Mouse (Mus musculus): ENCODE measurements at regions not wholly inside any gene's neighbourhood (a gene's known extent, or its start where the extent isn't known, plus 50 kb on each side); places are given as distances from the start of the nearest gene placed in this dataset.
A peak's percentile ranks its signal among the peaks of the same experiment; 100 is the strongest.

DNA sequence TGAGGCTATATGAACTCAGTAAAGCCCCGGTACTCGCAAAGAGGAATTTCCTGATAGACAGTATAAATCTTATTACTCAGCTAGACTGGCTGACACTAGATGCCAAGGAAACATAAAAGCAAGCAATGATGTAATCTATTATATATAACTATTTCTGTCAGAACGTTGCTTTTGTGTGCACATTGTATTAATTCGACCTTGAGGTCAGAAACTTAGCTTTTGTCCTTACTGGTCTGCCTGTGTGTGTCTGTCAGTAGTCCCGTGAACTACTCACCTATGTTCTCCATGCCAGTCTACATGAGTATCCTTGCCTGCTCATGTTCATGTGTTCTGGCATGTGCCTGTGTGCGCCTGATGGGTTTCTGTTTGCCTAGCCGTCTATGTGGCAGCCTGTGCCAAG, 70.5 kb downstream of the Tmx1 start:
- DNase-seq: no peak

DNA sequence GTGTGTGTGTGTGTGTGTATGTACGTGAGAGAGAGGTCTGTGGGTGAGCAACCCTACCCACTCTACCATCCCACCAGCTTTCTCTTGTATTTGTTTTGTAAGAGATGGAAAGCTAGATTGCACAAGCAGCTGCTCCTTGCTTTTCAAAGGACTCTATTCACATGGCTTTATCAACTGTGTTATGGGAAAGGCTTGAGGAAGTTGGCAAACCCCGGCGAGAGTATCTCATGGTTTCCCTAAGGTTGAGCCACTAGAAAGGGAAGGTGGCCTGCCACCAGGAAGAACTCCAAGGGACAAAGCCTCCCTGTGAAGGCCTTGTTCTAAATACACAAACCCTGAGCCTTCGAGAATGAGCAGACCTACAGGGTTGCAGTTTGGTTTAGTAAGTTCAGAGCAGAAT, 71.8 kb downstream of the Tmx1 start:
- no peak for DNase-seq

DNA sequence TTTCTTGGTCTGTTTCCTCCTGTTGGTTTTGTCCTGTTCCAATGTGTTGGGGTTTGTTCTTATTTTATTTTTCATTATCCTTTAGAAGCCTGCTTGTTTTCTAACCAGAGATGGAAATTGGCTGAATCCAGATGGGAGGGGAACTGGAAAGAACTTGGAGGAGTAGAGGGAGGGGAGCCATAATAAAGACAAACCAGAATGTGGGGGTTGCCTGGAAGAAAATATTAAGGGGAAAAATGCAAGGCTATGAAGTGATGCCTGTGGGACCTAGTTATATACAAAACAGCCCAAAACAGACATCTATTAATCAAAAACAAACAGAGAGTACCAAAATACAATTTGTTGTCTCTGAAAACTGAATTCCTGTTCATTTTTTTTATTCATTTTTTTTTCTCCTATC, 78.8 kb downstream of the Tmx1 start:
- DNase-seq: no peak

DNA sequence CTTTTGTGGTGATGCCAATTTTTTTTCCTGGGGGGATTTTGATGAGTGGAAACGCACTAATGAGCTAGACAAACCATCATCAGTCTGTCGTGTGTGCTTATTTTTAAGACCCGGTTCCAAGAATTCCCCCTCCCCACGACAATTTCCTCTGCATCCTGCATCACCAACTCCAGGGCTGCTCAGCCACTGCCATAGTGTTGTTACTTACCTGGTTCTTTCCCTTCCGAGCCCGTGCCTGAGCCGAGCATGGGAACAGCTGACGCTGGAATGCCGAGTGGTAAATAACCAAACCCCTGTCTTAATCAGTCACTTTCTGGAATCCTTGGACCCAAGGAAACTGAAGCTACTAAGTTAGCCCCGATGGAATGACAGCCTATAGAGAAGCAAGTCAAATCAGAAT, 79.3 kb downstream of the Tmx1 start:
- DNase-seq: no peak

DNA sequence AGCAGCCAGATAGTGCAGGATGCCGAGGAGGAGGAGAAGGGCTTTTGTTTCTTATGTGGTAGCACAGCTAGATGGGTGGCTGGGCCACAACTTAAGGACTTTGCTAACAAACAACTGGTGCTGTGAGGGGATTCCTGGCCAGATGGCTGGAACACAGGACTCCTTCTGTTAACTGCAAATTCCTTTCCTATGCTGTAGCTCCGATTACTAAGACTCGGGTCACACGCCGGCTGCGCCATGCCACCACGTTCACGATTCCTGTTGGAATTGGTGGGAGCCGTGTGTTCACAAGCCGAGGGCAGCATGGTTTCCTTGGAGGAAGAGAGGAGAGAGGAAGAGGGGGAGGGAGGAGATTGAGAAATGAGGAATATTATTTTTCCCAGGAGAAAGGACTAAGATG, 79.9 kb downstream of the Tmx1 start:
- no peak for DNase-seq

DNA sequence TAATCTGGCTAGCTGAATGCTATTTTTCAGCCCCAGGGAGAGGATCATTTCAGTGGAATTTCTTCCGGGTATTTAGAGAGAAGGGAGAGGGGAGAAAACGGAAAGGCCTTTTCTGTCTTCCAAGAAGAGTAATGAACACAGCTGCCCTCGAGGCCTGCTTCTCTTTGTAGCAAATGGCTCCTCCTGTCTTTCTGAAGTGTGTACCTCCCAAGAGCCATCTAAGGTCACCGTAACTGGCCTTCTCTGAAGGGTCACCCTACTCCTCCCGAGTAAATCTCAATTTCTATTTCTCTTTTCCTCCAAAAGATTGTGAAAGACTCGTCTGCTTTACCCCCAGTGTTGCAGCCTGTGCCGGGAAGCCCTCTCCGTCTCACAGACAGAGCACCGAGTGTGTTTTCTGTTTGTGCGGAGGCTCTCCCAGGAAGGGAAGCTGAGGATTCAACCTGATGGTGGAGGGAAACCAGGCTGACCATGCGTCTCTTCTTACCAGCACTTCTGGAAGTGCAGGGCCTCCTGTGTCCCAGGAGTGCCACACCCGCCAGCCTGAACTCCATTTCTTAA, 80.6 kb downstream of the Tmx1 start:
- DNase-seq: no peak

DNA sequence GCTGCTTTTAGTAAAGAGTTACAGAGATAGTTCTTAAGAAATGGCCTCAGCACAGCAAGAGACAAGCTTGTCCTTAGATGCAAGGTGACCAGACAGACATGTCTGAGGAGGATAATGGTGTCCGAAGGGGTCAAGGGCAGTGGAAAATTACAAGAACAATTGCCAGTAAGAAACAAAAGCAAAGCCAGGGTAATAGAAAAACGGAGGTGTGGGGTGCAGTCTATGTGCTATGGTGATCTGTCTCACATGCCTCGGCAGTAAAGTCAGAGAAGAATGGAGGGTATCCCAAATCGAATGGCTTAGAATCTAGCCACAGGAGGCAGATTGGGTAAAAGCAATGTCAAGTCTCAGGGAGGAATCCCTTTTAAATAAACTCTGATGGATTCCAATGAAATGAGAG, 86.2 kb downstream of the Tmx1 start:
- no peak for DNase-seq

DNA sequence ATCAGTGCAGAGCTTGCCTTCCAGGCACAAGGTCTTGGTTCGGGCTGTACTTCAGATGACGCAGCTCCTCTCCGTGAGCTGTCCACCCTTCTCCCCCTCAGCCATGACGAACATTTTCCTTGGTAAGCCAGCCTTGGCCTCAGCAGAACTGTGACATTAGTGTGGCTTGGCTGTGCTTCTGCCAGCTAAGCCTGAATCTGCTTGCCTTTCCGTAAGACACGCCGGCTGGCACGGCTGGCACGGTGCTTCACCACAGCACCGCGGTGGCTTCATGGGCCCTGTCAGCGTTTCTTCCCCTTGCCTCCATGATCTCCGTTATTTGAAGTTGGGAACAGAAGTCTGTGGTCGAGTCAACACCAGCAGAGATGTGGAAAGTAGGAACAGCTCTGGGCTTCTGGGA, 87.0 kb downstream of the Tmx1 start:
- DNase-seq: no peak

DNA sequence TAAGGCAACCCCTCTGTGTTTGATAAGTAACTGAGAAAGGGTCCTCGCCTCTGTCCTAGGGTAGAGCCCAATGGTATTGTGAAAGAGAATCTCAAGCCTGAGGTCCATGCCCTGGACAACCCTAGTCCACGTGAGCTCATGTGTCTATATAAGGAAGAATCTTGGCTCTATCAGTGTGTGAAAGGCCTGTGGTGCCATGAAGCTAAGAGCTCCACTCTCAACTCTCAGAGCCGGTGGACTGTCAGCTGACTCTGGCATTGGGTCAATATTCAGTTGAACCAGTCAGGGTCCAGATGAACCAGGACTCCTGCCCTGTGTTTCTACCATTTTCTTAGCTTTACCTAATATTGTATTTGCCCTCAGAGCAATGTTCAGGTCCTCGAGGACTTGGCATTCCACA, 88.5 kb downstream of the Tmx1 start:
- DNase-seq: no peak

DNA sequence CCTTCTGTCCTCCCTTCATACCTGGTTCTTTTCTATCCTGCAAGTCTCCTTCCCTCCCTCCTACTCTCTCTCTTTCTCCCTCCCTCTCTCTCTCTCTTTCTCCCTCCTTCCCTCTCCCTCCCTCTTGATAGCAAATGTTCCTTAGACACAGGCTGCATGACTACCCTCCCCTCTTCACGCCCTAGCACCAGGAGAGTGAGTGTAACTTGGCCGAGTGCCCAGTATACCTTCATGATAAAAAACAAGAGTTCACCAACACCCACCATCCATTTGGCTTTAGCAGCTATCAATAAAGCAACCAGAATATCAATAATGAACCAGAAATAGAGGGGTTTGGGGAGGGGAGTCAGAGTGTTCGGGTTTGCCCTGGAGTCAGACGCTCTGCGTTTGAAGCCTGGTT, 90.4 kb downstream of the Tmx1 start:
- DNase-seq: no peak

DNA sequence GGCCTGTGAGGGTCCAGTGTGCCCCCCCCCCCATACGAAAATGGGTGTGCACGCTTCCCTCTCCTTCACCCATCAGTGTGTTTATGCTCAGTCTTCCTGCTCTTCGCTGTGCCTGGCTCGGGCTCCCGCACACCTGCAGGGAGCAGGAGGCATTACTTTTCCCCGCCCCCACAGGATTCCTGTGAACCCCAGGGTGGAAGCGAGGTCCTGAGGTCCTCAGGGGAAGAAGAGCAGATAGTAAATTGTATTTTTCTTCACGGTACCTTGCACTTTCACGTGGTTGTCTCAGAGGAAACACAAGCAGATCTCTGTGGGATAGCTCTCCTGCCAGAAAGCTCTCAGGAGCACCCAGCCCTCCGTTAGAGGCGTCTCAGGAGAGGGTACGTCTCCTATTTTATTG, 91.4 kb downstream of the Tmx1 start:
- DNase-seq: no peak

DNA sequence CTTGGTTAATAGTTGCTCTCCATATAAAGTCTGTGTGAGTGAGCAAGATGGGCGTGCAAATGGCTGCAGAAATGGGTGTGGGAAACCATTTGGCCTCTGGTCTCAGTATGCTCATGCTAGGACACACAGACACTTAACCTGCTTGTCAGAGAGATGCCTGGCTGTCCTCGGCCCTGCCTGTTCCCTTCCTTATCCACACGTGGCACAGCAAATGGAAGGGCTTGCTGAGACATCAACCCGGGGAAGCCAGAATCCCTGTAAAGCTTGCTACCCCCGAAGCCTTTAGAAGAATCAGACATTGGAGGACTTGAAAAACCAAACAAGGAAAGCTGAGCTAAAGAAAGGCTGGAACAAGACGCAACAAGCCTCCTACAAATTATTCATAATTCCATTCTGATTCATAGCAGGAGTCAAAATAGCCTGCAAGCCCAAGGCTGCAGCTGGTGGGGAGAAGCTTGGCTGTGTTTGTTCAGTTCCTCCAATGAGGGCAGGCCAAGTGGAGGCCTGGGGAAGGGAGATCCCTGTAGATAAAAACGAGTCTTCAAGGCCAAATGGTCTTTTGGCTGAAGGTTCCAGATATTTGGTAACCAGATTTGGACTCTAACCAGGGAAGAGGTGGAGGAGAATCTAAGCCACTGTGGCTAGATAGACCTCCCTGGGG, 92.1 kb downstream of the Tmx1 start:
- no peak for DNase-seq

DNA sequence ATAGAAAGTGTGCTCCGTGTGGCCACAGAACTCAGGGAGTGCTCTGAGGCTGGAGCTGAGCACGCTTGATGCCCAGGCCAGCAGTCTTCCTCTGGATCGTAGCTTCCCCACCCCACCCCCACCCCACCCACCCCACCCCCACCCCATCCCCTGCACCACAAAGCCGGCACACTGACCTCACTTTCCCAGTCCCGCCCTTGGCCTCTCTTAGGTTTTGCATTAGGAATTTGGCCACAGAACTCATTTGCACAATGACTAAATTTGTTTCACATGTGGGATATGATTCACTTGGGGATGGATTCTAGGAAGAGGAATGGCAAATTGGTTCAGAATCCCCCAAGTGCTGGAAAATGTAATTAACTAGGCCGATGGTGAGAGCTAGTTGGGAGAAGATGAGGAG, 94.3 kb downstream of the Tmx1 start:
- DNase-seq: no peak

DNA sequence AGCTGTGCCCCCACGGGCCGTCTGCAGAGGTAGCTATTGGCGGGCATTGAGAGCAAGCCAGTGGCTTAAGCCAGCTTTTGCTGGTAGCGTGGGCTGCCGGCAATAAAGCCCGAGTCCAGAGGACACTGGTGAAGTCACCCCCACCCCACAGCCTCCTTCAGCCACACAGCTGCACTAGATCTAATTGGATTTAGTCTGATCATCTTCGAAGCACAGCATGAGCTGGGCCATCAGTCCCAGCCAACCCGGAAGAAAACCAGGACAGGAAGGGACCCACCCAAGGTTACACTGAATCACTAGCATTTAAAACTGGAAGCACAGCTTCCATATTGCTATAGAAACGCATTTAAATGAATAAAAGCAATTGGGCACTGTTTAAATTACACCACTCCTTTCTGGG, 96.4 kb downstream of the Tmx1 start:
- no peak for DNase-seq

DNA sequence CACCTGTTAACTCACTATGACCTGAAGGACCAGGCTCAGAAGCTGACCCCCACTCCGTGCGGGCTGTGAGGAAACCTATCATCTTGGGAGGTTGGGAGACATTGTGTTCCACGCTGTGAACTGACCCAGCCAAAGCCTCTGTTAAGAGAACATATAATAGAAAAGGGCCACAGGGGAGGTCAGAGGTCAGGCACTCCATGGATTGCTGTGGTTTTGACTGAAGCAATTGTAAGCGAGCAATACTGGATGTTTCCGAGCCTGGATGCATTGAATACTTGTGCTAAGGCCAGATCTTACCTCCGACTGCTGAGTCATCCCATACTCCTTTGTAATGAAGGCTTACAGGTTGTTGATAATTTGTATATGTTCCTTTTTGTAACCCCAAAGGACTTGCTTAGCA, 101.0 kb downstream of the Tmx1 start:
- no peak for DNase-seq

DNA sequence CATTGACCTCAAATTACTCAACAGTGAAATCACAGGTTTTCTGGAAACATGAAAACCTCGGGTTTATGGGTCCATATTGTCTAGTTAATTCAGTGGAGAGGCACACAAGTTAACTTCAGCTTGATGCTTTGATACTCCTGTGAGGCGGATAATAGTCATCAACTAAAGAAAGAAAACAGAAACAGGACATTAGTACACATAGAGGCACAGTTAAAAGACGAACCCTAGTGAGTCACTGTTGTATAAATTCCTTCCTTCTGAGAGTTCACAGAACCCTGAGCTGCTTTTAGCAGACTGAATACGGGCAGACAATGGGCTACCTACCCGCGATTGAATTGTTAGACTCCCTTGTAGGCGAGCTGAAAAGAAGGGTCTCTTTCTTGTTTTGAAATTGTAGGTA, 101.7 kb downstream of the Tmx1 start:
- DNase-seq: no peak

DNA sequence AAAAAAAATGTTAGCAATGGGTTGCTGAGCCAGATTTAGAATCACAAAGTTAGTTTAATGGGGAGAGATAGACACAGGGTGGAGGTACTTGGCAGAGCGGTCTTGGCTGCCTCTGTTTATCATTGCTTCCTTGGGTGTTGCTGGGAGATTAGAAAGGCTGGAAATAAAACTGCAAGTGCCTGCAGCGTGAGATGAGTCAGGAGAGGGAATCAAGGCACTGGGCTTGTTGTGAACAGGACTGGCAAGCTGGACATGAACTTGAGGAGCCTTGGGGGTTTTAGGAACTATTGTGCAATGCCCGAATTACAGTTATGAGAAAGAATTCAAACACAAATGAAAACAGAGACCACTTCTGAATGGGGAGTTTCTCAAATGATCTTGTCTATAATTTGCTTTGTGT, 102.8 kb downstream of the Tmx1 start:
- no peak for DNase-seq

DNA sequence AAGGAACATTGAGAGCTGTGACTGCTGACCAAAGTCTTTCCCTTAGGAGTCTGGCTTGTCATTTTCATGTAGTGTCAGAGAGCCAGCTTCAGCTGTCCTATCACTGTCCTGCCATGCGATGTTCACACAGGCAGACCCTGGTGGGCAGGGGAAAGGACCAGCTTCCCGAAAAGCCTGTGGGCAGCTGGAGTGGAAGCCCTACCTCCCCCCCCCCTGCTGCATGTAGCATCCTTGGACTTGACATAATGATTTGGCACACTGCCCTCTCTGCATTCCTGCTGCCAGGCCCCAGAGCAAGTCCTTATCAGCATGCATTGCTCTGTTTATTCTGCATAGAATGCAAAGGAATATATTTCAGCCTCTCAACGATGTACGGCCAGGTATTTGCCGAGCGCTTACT, 103.9 kb downstream of the Tmx1 start:
- DNase-seq: no peak

DNA sequence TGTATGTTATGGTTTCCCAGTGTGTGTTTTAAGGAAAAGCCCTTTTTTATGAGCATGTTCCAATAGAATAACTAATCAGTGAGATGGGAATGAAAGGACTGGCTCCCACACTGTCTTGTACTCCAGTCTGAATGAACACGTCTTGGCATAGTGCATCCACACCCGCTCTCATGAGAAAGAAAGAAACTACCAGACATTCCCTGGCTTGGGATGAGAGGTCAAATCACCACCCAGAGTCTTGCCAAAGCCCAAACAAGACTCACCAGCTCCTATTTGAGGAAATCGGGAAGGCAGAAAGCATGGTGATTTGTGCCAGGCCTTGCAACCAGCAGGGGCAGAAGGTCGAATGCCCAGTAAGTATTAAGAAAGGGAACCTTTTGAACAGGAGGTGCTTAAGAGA, 110.6 kb downstream of the Tmx1 start:
- no peak for DNase-seq

DNA sequence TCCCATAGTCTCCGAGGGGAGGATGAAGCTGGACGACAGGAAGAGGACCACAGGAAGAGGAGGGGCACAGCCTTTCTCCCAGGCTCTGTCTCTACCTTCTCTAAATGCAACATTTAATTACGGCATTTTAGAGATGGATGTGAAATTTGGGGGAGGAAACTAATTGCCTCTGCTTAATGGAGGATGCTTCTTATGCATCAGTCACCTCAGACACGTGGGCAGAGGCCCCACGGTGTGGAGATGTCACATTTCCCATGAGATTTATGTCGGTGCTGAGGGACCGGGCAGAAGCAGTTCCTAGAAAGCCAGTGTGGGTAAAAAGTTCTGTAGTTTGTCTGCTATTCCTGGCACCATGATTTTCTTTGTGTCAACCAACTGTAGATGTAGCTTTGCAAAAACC, 122.8 kb downstream of the Tmx1 start:
- no peak for DNase-seq

DNA sequence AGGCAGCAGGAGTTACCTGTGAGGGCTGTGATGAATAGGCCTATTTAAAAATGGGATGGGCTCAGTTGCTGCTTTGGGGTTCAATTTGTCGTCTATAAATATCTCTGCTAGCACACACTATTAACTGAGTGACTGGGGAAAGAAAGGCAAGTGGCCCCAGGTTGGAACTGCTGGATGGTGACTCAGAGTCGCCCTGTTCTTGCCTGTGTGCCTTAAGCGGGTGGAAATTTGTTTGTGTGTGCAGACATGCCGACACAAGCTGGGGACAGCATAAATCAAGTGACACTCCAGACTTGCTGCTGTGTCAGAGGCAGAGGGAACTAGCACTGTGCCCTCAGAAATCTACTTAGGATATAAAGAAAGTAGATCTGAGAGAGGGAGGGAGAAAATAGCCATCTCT, 124.9 kb downstream of the Tmx1 start:
- DNase-seq: no peak

DNA sequence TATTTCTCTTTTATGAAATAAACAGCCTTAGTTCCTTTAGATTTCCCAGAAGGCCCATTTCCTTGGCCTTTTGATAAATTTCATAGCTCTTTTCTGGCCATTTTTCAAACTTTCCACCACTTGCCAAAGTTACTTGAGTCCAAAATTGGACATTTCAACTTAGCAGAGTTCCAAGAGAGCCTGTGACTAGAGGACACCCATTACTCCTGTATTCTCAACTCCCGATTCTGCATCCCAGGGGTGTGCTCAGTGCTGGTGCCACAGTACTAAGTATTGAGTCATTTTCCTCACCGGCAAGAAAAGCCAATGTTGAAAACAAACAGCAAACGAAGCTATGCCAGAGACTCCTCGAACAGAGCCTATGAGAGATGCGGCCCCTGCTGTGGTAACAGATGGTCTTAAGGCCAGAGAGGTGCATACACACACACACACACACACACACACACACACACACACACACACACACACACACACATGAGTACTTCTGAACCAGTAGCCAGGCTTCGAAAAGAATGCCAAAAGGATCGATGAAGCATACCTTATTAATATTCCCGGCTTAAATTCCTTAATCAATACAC, 126.5 kb downstream of the Tmx1 start:
- DNase-seq: peak; percentile 76

DNA sequence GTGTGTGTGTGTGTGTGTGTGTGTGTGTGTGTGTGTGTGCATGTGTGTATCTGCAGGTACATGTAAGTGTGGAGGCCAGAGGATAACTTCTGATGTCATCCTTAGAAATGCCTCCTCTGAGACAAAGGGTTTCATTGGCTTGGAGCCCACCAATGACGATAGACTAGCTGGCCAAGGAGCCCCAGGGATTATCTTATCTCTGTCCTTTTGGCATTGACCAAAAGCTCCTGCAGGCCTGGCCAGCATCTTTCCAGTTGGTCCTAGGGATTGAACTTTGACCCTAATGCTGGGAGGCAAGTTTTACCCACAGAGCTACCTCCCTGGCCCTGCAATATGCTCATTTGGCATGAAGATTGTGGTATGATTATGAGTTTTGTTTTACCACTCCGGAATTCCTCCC, 133.3 kb downstream of the Tmx1 start:
- DNase-seq: no peak

DNA sequence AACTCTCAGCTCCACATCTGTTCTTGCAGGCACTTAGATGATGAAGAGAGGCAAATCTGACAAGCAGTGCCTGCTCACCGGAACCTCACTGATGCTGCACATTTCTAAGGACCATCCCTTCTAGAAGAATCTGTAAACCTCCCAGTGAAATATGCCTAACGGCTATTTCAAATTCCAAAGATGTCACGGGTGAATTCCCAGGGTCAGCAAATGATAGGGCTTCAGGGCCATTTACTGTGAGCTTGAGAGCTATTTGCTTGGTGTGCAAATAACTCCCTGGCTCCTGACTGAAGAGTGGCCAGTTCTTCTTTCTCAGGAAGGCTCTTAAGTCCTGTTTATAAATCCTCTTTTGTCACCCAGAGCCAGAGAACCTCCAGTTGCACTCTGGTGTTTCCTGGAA, 135.3 kb downstream of the Tmx1 start:
- DNase-seq: no peak

DNA sequence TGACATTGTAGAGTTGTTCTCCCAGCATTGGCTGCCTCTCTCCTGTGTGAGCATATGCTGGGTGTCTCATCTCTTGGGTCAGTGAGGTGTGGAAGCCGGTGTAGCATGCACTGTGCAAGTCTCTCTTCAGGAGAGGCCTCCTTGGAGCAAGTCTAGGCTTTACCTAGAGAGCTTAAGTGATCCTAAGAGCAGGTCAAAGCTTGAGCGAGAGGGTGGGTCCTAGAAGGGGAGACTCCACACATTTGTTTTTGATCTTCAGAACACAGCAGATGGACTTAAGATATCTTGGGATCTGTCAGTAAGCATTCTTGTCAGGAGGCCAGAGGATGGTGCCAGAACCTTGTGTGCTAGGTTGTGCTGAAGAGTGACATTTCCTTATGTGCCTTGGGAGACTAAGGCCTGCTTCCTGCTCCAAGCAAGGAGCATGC, 136.4 kb downstream of the Tmx1 start:
- DNase-seq: peak; percentile 57
